Mouse (Mus musculus): ENCODE measurements around the gene Gm17334. TPM values are rescaled to one million over a fixed set of nuclear protein-coding genes. Genes with fewer than 3 reads are reported as not detected.
"Not testable (repeated sequence)": the region's sequence is repeated elsewhere in the genome, so short reads cannot be mapped to it uniquely, and the experiment has no call there.

Gene Gm17334
- polyA plus RNA-seq, 1 experiment = 1.2 TPM

- Histone ChIP-seq H3K27ac (ENCODE audit: insufficient read depth, low read length) (no peak overlapping the region), H3K27me3 (ENCODE audit: control insufficient read depth, insufficient read depth, low read length) (no peaks in the 10 kb centered on the region), H3K4me1 (ENCODE audit: control insufficient read depth, insufficient read depth, insufficient read length) (peaks cover 10% of the 10 kb centered on the region; the same call in 1 of the 2 replicates), H3K4me3 (ENCODE audit: extremely low read depth, insufficient read depth, insufficient read length) (no peak overlapping the region), H3K36me3 (ENCODE audit: control insufficient read depth, insufficient read depth, low read length) (no peaks in the 10 kb centered on the region)
- TF ChIP-seq POLR2A (IDR thresholded peaks at IDR 0.05; ENCODE audit: low read depth, low read length) (no peak), CTCF (IDR thresholded peaks at IDR 0.05; ENCODE audit: extremely low read depth, insufficient read depth, insufficient read length, insufficient replicate concordance) (no peak)
- no peak for DNase-seq (ENCODE audit: low read depth in 1 of 2, low spot score in 2 of 2)
- 86% methylated on average over 5 of the region's 5 CpGs for WGBS
These were observed 11.7 kb downstream of the Gm17334 start for GRCm38 (mm10) chr11:53761284-53761683.

- Histone ChIP-seq H3K27me3 (ENCODE audit: control insufficient read depth, insufficient read depth, low read length) (no peaks in the 10 kb centered on the region), H3K4me1 (ENCODE audit: control insufficient read depth, insufficient read depth, insufficient read length) (peaks cover 9% of the 10 kb centered on the region; the same call in 1 of the 2 replicates), H3K27ac (ENCODE audit: insufficient read depth, low read length) (peak overlapping the region; percentile 33; the same call in 1 of the 2 replicates), H3K4me3 (ENCODE audit: extremely low read depth, insufficient read depth, insufficient read length) (no peak overlapping the region), H3K36me3 (ENCODE audit: control insufficient read depth, insufficient read depth, low read length) (no peaks in the 10 kb centered on the region)
- no peak for DNase-seq (ENCODE audit: low read depth in 1 of 2, low spot score in 2 of 2)
- no peak for TF ChIP-seq POLR2A (IDR thresholded peaks at IDR 0.05; ENCODE audit: low read depth, low read length)
- no peak for TF ChIP-seq CTCF (IDR thresholded peaks at IDR 0.05; ENCODE audit: extremely low read depth, insufficient read depth, insufficient read length, insufficient replicate concordance)
- 82% methylated on average over 22 of the region's 22 CpGs for WGBS
These were observed 13.2 kb downstream of the Gm17334 start for GRCm38 (mm10) chr11:53759545-53760406.

- TF ChIP-seq POLR2A (IDR thresholded peaks at IDR 0.05; ENCODE audit: low read depth, low read length) = no peak
- TF ChIP-seq CTCF (IDR thresholded peaks at IDR 0.05; ENCODE audit: extremely low read depth, insufficient read depth, insufficient read length, insufficient replicate concordance) = peak; percentile 53; the same call in 1 of the 2 replicates
- no peak overlapping the region for H3K4me3 ChIP-seq (ENCODE audit: extremely low read depth, insufficient read depth, insufficient read length)
- peaks cover 3% of the 10 kb centered on the region; the same call in 1 of the 2 replicates for H3K4me1 ChIP-seq (ENCODE audit: control insufficient read depth, insufficient read depth, insufficient read length)
- H3K27ac ChIP-seq (ENCODE audit: insufficient read depth, low read length) = no peak overlapping the region
- 62% methylated on average over 6 of the region's 6 CpGs for WGBS
- no peaks in the 10 kb centered on the region for H3K36me3 ChIP-seq (ENCODE audit: control insufficient read depth, insufficient read depth, low read length)
- H3K27me3 ChIP-seq (ENCODE audit: control insufficient read depth, insufficient read depth, low read length) = no peaks in the 10 kb centered on the region
- DNase-seq (ENCODE audit: low read depth in 1 of 2, low spot score in 2 of 2) = no peak
These were observed 14.1 kb downstream of the Gm17334 start for GRCm38 (mm10) chr11:53758791-53759351.

- DNase-seq (ENCODE audit: low read depth in 1 of 2, low spot score in 2 of 2); H3K4me1 ChIP-seq (ENCODE audit: control insufficient read depth, insufficient read depth, insufficient read length); H3K27ac ChIP-seq (ENCODE audit: insufficient read depth, low read length); H3K36me3 ChIP-seq (ENCODE audit: control insufficient read depth, insufficient read depth, low read length); H3K4me3 ChIP-seq (ENCODE audit: extremely low read depth, insufficient read depth, insufficient read length); H3K27me3 ChIP-seq (ENCODE audit: control insufficient read depth, insufficient read depth, low read length): not testable (repeated sequence)
- peak; percentile 45; the same call in 1 of the 2 replicates for TF ChIP-seq CTCF (IDR thresholded peaks at IDR 0.05; ENCODE audit: extremely low read depth, insufficient read depth, insufficient read length, insufficient replicate concordance)
- 80% methylated on average over 9 of the region's 9 CpGs for WGBS
These were observed 15.0 kb downstream of the Gm17334 start for GRCm38 (mm10) chr11:53758033-53758432.

- WGBS = 89% methylated on average over 4 of the region's 4 CpGs
- H3K4me1 ChIP-seq (ENCODE audit: control insufficient read depth, insufficient read depth, insufficient read length) = peaks cover 3% of the 10 kb centered on the region; the same call in 1 of the 2 replicates
- no peaks in the 10 kb centered on the region for H3K27me3 ChIP-seq (ENCODE audit: control insufficient read depth, insufficient read depth, low read length)
- no peak for DNase-seq (ENCODE audit: low read depth in 1 of 2, low spot score in 2 of 2)
- no peaks in the 10 kb centered on the region for H3K36me3 ChIP-seq (ENCODE audit: control insufficient read depth, insufficient read depth, low read length)
- no peak overlapping the region for H3K4me3 ChIP-seq (ENCODE audit: extremely low read depth, insufficient read depth, insufficient read length)
- no peak for TF ChIP-seq POLR2A (IDR thresholded peaks at IDR 0.05; ENCODE audit: low read depth, low read length)
- no peak for TF ChIP-seq CTCF (IDR thresholded peaks at IDR 0.05; ENCODE audit: extremely low read depth, insufficient read depth, insufficient read length, insufficient replicate concordance)
- H3K27ac ChIP-seq (ENCODE audit: insufficient read depth, low read length) = no peak overlapping the region
These were observed 15.4 kb downstream of the Gm17334 start for GRCm38 (mm10) chr11:53757612-53758011.

- Histone ChIP-seq H3K27ac (ENCODE audit: insufficient read depth, low read length) (no peak overlapping the region), H3K4me1 (ENCODE audit: control insufficient read depth, insufficient read depth, insufficient read length) (peaks cover 3% of the 10 kb centered on the region; the same call in 1 of the 2 replicates), H3K27me3 (ENCODE audit: control insufficient read depth, insufficient read depth, low read length) (no peaks in the 10 kb centered on the region), H3K36me3 (ENCODE audit: control insufficient read depth, insufficient read depth, low read length) (no peaks in the 10 kb centered on the region), H3K4me3 (ENCODE audit: extremely low read depth, insufficient read depth, insufficient read length) (no peak overlapping the region)
- no peak for DNase-seq (ENCODE audit: low read depth in 1 of 2, low spot score in 2 of 2)
- 82% methylated on average over 12 of the region's 12 CpGs for WGBS
- TF ChIP-seq POLR2A (IDR thresholded peaks at IDR 0.05; ENCODE audit: low read depth, low read length) (no peak), CTCF (IDR thresholded peaks at IDR 0.05; ENCODE audit: extremely low read depth, insufficient read depth, insufficient read length, insufficient replicate concordance) (no peak)
These were observed 17.9 kb downstream of the Gm17334 start for GRCm38 (mm10) chr11:53755011-53755595.
